Mouse (Mus musculus) neural tube, embryonic 11.5 days (tissue): ENCODE measurements around the gene 4930568D16Rik. TPM values are rescaled to one million over a fixed set of nuclear protein-coding genes. Genes with fewer than 3 reads are reported as not detected.

Experiments used
- ATAC-seq: fragments of 200-750 bp; cut with Nextera tagmentation; 2 replicates; pipeline ENCODE4 v1.8.0; 2017; ENCODE audit warnings: moderate number of reproducible peaks, mild to moderate bottlenecking, moderate TSS enrichment, moderate library complexity; ENCODE audit not compliant: insufficient read depth, low FRiP score, low TSS enrichment
- DNase-seq: peaks from one replicate; pipeline ENCODE4 v3.0.0-alpha.2; 2015; ENCODE audit warnings: low spot score
- H3K27ac ChIP-seq: fragments of 300-500 bp; sonication (generic); 2 replicates; pipeline ENCODE4 v1.5.1; 2014; ENCODE audit warnings: low read depth, mild to moderate bottlenecking, low read length
- H3K27me3 ChIP-seq: fragments of 300-500 bp; sonication (generic); 2 replicates; pipeline ENCODE4 v1.6.1; 2014; ENCODE audit warnings: mild to moderate bottlenecking, low read length, mixed read lengths; ENCODE audit not compliant: control insufficient read depth, insufficient read depth
- H3K36me3 ChIP-seq: fragments of 300-500 bp; sonication (generic); 2 replicates; pipeline ENCODE4 v1.6.1; 2014; ENCODE audit warnings: mild to moderate bottlenecking, low read length, moderate library complexity, mixed read lengths; ENCODE audit not compliant: control insufficient read depth, insufficient read depth
- H3K4me1 ChIP-seq: fragments of 300-500 bp; sonication (generic); 2 replicates; pipeline ENCODE4 v1.6.1; 2014; ENCODE audit warnings: low read length, mixed read lengths; ENCODE audit not compliant: control insufficient read depth, insufficient read depth
- H3K4me2 ChIP-seq: fragments of 300-500 bp; sonication (generic); 2 replicates; pipeline ENCODE4 v1.6.1; 2014; ENCODE audit warnings: low read depth, mild to moderate bottlenecking, moderate library complexity
- H3K4me3 ChIP-seq: fragments of 300-500 bp; sonication (generic); 2 replicates; pipeline ENCODE4 v1.5.1; 2014; ENCODE audit warnings: low read depth, low read length
- H3K9ac ChIP-seq: fragments of 300-500 bp; sonication (generic); 2 replicates; pipeline ENCODE4 v1.6.1; 2014; ENCODE audit warnings: mild to moderate bottlenecking, low read length
- H3K9me3 ChIP-seq: fragments of 300-500 bp; sonication (generic); 2 replicates; pipeline ENCODE4 v1.6.1; 2016; ENCODE audit warnings: low read length; ENCODE audit not compliant: control insufficient read depth
- WGBS: fragments of 180-500 bp; shearing (Covaris S2); extraction: QIAGEN DNeasy Blood & Tissue Kit; methylation state at CpG from one replicate; pipeline ENCODE4 v1.1.7; 2014; 5-methylcytosine and 5-hydroxymethylcytosine counted together
- polyA plus RNA-seq: library from polyadenylated mRNA; unstranded; fragments of >200 nt; fragmentation: Nextera tagmentation; extraction: Ambion mirVana; gene quantifications from 2 replicates; pipeline ENCODE4 v1.2.1, GENCODE M21; 2014

Gene 4930568D16Rik
- polyA plus RNA-seq, 1 experiment from 2014 or later: not detected

DNA sequence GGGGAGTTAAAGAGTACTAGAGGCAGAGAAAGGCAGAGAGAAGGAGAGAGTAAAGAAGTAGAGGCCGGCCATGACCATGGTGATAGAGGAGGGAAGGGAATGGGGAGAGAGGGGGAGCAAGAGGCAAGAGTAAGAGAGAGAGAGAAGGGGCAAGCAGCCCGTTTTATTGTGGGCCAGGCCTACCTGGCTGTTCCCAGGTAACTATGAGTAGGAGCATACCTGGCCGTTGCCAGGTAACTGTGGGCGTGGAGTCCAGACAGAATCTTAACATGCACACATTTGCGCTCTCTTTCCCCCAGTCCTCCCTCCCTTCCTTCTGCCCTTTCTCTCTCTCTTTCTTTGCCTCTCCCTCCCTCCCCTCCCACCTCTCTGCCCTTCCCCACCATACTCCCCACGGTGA is 39.7 kb upstream of the 4930568D16Rik start:
- Histone ChIP-seq H3K9me3 (no peaks in the 10 kb centered on the region), H3K4me1 (no peaks in the 10 kb centered on the region), H3K4me3 (no peak overlapping the region), H3K36me3 (no peaks in the 10 kb centered on the region; the same call in 1 of the 2 replicates), H3K4me2 (no peak overlapping the region), H3K9ac (no peak overlapping the region), H3K27ac (no peak overlapping the region), H3K27me3 (no peaks in the 10 kb centered on the region)
- ATAC-seq (no peak), DNase-seq (no peak)
- 89% methylated on average over 6 of the region's 6 CpGs for WGBS

GRCm38 (mm10) chr2:35406611-35407010 is 39.1 kb upstream of the 4930568D16Rik start:
- H3K4me2 ChIP-seq: no peak overlapping the region
- no peaks in the 10 kb centered on the region for H3K9me3 ChIP-seq
- H3K36me3 ChIP-seq: no peaks in the 10 kb centered on the region; the same call in 1 of the 2 replicates
- no peaks in the 10 kb centered on the region for H3K4me1 ChIP-seq
- no peak for ATAC-seq
- 50% methylated on average over 1 of the region's 1 CpGs for WGBS
- H3K27ac ChIP-seq: no peak overlapping the region
- no peaks in the 10 kb centered on the region for H3K27me3 ChIP-seq
- no peak overlapping the region for H3K9ac ChIP-seq
- H3K4me3 ChIP-seq: no peak overlapping the region
- DNase-seq: no peak

- ATAC-seq (no peak), DNase-seq (no peak)
- H3K4me3 ChIP-seq: no peak overlapping the region
- no peak overlapping the region for H3K4me2 ChIP-seq
- 92% methylated on average over 16 of the region's 16 CpGs for WGBS
- no peaks in the 10 kb centered on the region for H3K9me3 ChIP-seq
- no peaks in the 10 kb centered on the region; the same call in 1 of the 2 replicates for H3K36me3 ChIP-seq
- H3K27ac ChIP-seq: no peak overlapping the region
- no peaks in the 10 kb centered on the region for H3K4me1 ChIP-seq
- H3K9ac ChIP-seq: no peak overlapping the region
- no peaks in the 10 kb centered on the region for H3K27me3 ChIP-seq
Observed at GRCm38 (mm10) chr2:35402391-35402790, 34.9 kb upstream of the 4930568D16Rik start.

- Histone ChIP-seq H3K4me2 (no peak overlapping the region), H3K27ac (no peak overlapping the region), H3K9ac (no peak overlapping the region), H3K36me3 (no peaks in the 10 kb centered on the region), H3K27me3 (no peaks in the 10 kb centered on the region), H3K9me3 (no peaks in the 10 kb centered on the region), H3K4me1 (no peaks in the 10 kb centered on the region), H3K4me3 (no peak overlapping the region)
- ATAC-seq (no peak), DNase-seq (no peak)
- 84% methylated on average over 7 of the region's 7 CpGs for WGBS
Observed at GRCm38 (mm10) chr2:35400739-35401138, 33.2 kb upstream of the 4930568D16Rik start.

GRCm38 (mm10) chr2:35398184-35398828 is 30.8 kb upstream of the 4930568D16Rik start:
- Histone ChIP-seq H3K9me3 (no peaks in the 10 kb centered on the region), H3K4me1 (no peaks in the 10 kb centered on the region), H3K27me3 (no peaks in the 10 kb centered on the region), H3K4me2 (no peak overlapping the region), H3K4me3 (no peak overlapping the region), H3K27ac (no peak overlapping the region), H3K36me3 (no peaks in the 10 kb centered on the region), H3K9ac (no peak overlapping the region)
- DNase-seq (no peak), ATAC-seq (no peak)
- WGBS: 88% methylated on average over 6 of the region's 6 CpGs

DNA sequence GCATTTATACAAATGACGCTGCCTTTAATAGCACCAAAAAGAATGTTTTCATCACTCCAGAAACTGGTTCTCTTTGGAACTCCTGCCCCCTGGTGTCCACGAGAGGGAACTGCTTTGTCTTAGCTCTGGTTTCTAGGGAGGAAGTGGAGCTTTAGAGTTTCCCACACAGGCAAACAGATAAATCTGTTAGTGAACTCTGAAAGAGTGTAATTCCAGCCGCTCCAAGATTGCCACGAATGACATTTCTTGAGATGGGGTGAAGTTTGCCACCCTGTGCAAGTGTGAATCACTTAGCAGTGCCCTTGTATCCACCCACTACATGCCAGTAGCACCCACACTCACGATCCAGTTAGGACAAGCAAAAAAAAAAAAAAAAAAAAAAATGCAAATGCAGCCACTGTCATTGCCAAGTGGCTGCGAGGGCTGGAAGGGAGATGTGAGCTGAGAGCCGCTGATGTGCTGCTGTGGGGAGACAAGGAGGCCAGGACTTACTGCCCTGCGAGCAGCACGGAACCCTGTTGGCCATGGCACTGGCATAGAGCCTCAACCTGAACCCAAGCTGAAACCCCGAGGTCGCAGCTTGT is 30.2 kb upstream of the 4930568D16Rik start:
- no peak for ATAC-seq
- H3K36me3 ChIP-seq: no peaks in the 10 kb centered on the region
- H3K9ac ChIP-seq: no peak overlapping the region
- H3K4me1 ChIP-seq: no peaks in the 10 kb centered on the region
- H3K27me3 ChIP-seq: no peaks in the 10 kb centered on the region
- no peaks in the 10 kb centered on the region for H3K9me3 ChIP-seq
- no peak overlapping the region for H3K27ac ChIP-seq
- no peak overlapping the region for H3K4me3 ChIP-seq
- 56% methylated on average over 11 of the region's 11 CpGs for WGBS
- DNase-seq: peak; percentile 62
- H3K4me2 ChIP-seq: no peak overlapping the region

DNA sequence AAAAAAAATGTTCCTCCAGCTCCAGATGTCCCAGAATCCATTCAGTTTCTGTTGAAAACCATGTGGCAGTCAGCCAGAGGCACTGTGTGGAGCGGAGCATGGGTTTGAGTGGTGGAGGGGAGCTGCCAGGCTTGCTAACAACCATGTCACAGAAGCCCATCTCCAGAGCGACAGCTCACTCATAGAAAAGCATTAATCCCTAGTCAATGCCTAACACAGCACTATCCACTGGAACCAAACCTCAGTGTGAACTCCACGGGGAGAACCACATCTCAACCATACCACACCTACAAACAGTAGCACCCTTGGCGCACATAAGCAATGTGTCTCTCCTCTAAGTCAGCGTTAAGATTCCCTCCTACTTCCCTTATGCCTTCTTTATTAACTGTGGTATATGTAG is 29.6 kb upstream of the 4930568D16Rik start, which contains the start of gene 4930402F06Rik:
Gene 4930402F06Rik, minus strand, starts transcription at position 80 of the 400 bp plus-strand sequence.
- H3K36me3 ChIP-seq: no peaks in the 10 kb centered on the region
- no peaks in the 10 kb centered on the region for H3K9me3 ChIP-seq
- H3K27me3 ChIP-seq: no peaks in the 10 kb centered on the region
- no peak within 1 kb of the TSS for H3K4me3 ChIP-seq
- no peak within 1 kb of the TSS for H3K4me2 ChIP-seq
- no peak within 1 kb of the TSS for H3K27ac ChIP-seq
- H3K4me1 ChIP-seq: no peaks in the 10 kb centered on the region
- ATAC-seq: no peak
- DNase-seq: no peak
- no peak within 1 kb of the TSS for H3K9ac ChIP-seq
- WGBS: 75% methylated on average over 5 of the region's 5 CpGs

DNA sequence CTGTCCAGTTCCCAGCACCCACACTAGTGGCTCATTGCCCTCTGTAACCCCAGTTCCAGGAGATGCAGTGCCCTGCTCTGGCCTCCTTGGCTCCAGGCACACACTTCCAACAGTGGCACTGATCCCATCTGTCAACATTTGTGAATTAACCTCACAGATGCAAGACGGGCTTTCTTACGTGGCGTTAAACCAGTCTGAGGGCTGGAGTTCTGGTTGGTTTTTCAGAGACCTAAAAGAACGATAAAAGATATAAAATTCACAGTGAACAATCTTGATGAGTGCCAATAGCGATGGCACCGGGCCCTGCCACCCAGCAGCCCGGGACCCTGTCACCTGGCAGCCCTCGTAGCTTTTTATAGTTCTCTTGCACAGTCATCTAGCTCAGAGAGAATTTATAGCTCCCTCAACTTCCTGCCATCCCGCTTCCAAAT is 17.9 kb upstream of the 4930568D16Rik start:
- H3K4me1 ChIP-seq: no peaks in the 10 kb centered on the region
- no peak overlapping the region for H3K9ac ChIP-seq
- ATAC-seq (no peak), DNase-seq (no peak)
- H3K9me3 ChIP-seq: no peaks in the 10 kb centered on the region
- H3K36me3 ChIP-seq: no peaks in the 10 kb centered on the region
- H3K4me3 ChIP-seq: no peak overlapping the region
- no peaks in the 10 kb centered on the region for H3K27me3 ChIP-seq
- H3K27ac ChIP-seq: no peak overlapping the region
- WGBS: 65% methylated on average over 9 of the region's 9 CpGs
- no peak overlapping the region for H3K4me2 ChIP-seq

DNA sequence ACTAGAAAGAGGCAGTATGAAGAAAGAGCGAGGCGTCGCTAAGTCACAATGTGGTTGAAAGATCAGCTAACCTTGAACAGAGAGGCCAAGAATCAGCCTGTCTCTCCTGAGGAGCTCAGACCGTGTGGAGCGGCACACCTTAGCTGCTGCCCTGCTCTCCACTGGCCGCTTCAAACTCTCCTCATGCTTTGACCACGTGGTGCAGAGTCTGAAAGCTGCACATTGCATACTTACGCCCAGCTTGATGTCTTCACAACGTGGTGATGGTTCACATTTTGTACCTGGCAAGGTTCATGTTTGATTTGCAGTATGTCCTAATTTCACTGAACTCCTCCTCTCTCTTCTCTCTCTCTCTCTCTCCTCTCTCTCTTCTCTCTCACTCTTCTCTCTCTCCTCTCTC is 11.8 kb upstream of the 4930568D16Rik start:
- WGBS: 80% methylated on average over 9 of the region's 9 CpGs
- Histone ChIP-seq H3K4me1 (no peaks in the 10 kb centered on the region), H3K4me2 (no peak overlapping the region), H3K27me3 (no peaks in the 10 kb centered on the region), H3K9me3 (no peaks in the 10 kb centered on the region), H3K36me3 (no peaks in the 10 kb centered on the region), H3K27ac (no peak overlapping the region), H3K9ac (no peak overlapping the region), H3K4me3 (no peak overlapping the region)
- DNase-seq (no peak), ATAC-seq (no peak)
